Mouse (Mus musculus): Measurements from ENCODE around the gene Otulin.

The Otulin gene

DNA sequence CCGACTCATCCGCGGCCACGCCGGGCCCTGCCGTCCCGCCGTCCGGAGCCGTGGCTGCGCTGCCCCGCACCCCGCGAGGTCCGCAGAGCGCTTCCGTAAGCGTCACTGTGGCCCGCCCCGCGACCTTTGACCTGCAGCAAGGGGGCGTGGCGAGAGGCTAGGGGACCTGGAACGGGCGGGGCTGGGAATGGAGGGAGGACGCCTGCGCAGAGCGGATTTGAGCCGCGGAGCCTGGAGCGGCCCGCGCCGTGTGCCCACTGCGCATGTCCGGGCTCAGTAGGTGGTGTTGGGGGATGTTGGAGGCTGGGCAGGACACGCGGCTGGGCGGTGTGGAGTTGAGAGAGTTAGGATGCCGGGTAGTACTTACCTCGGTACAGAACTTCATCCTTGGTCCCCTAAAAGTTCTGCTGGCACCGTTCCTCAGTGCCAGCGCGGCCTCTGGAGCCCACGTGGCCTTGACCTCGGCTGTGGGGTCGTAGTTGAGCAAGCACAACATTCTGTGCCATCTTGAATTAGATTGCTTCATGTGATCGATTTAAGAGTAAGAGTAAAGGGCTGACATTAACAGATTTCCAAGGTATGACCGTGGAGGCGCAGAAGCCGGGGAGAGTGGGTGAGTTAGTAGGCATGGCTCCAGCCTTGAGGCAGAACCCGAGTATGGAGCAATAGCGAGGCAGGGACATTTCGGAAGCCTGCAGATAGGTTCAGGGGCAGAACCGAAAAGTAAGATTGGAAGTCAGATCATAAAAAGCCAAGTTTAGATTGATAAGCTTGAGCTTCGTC, at the start of gene Otulin:
Gene Otulin, minus strand, starts transcription at position 93 of the 783 bp plus-strand sequence.
- peaks cover 25% of the 10 kb centered on the region for H3K36me3 ChIP-seq (ENCODE audit: insufficient read depth, low read length)
- H3K27me3 ChIP-seq (ENCODE audit: insufficient read depth, low read length), result no peaks in the 10 kb centered on the region
- peak within 1 kb of the TSS; percentile 87 for H3K4me3 ChIP-seq (replicated peaks; ENCODE audit: low read length)
- TF ChIP-seq POU5F1 (IDR thresholded peaks at IDR 0.05; ENCODE audit: borderline replicate concordance, low read length) (no peak), CTCF (conservative IDR thresholded peaks at IDR 0.05; ENCODE audit: low read length) (no peak), NANOG (IDR thresholded peaks at IDR 0.05; ENCODE audit: borderline replicate concordance, low read length) (no peak)
- H3K9me3 ChIP-seq (ENCODE audit: low read length), result no peaks in the 10 kb centered on the region
- H3K4me1 ChIP-seq (replicated peaks; ENCODE audit: low read depth, low read length), result peaks cover 75% of the 10 kb centered on the region

DNA sequence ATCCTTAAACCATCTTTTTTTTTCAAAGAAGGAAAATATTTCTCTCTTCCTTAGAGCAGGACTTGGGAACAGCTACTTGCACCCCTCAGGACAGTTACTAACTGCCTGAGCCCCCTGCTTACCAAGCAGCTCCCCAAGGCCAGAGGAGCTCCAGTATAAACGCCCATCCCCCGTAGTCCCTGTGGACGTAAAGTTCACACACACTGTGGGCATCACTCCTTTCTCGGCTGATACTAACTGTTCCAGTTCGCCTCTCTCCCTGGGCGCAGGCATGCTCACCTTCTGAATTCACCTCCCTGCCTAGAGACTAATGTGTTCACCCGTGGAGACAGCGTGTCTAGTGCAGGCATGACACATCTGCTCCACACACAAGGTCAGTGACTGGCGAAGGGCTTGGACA, 48.0 kb upstream of the Otulin start:
- Histone ChIP-seq H3K4me1 (replicated peaks; ENCODE audit: low read depth, low read length) (peaks cover 8% of the 10 kb centered on the region), H3K27me3 (ENCODE audit: insufficient read depth, low read length) (peaks cover 66% of the 10 kb centered on the region), H3K36me3 (ENCODE audit: insufficient read depth, low read length) (no peaks in the 10 kb centered on the region), H3K9me3 (ENCODE audit: low read length) (no peaks in the 10 kb centered on the region), H3K4me3 (replicated peaks; ENCODE audit: low read length) (no peak overlapping the region)
- TF ChIP-seq POU5F1 (IDR thresholded peaks at IDR 0.05; ENCODE audit: borderline replicate concordance, low read length) (no peak), CTCF (conservative IDR thresholded peaks at IDR 0.05; ENCODE audit: low read length) (no peak), NANOG (IDR thresholded peaks at IDR 0.05; ENCODE audit: borderline replicate concordance, low read length) (no peak)

DNA sequence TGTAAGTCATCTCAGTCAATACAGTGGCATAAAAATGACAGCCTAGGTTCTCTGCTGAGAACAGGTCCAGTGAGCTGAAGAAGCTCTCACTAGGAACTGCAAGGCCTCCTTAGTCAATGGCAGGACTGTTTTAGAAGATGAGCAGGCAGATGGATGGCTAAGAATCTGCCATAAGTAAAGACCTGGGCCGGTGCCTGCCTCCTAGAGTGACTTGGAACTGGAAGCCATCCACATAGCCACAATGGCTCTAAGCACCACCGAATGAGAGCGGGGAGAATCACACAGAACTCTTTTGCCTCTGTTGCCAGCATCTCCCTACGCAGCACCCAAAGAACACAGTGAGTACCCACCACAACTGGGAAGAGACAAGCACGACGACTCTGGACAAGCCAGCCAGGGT, 47.3 kb upstream of the Otulin start:
- Histone ChIP-seq H3K4me1 (replicated peaks; ENCODE audit: low read depth, low read length) (peaks cover 8% of the 10 kb centered on the region), H3K27me3 (ENCODE audit: insufficient read depth, low read length) (peaks cover 59% of the 10 kb centered on the region), H3K4me3 (replicated peaks; ENCODE audit: low read length) (no peak overlapping the region), H3K9me3 (ENCODE audit: low read length) (no peaks in the 10 kb centered on the region), H3K36me3 (ENCODE audit: insufficient read depth, low read length) (no peaks in the 10 kb centered on the region)
- no peak for TF ChIP-seq POU5F1 (IDR thresholded peaks at IDR 0.05; ENCODE audit: borderline replicate concordance, low read length)
- no peak for TF ChIP-seq CTCF (conservative IDR thresholded peaks at IDR 0.05; ENCODE audit: low read length)
- no peak for TF ChIP-seq NANOG (IDR thresholded peaks at IDR 0.05; ENCODE audit: borderline replicate concordance, low read length)

DNA sequence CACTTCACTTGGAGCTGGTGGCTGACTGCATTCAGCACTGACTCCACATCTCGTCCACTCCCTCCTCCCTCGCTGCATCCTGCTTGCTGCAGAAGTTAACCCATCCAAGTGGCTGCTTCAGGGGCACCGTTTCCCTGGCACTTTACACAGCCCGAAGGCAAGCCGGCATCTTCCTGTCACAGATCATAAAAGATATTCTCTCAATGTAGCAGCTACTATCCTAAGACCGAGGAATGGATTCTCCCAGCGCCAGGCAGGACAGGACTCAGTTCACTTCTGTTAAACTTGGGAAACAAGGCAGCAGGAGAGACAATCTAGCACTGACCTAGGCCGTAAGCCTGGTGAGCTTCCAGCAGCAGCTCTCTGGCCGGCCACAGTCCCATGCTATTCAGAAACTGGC, 45.7 kb upstream of the Otulin start:
- H3K4me3 ChIP-seq (replicated peaks; ENCODE audit: low read length), result no peak overlapping the region
- no peak for TF ChIP-seq POU5F1 (IDR thresholded peaks at IDR 0.05; ENCODE audit: borderline replicate concordance, low read length)
- H3K36me3 ChIP-seq (ENCODE audit: insufficient read depth, low read length), result no peaks in the 10 kb centered on the region
- H3K4me1 ChIP-seq (replicated peaks; ENCODE audit: low read depth, low read length), result peaks cover 6% of the 10 kb centered on the region
- no peaks in the 10 kb centered on the region for H3K9me3 ChIP-seq (ENCODE audit: low read length)
- H3K27me3 ChIP-seq (ENCODE audit: insufficient read depth, low read length), result peaks cover 50% of the 10 kb centered on the region

DNA sequence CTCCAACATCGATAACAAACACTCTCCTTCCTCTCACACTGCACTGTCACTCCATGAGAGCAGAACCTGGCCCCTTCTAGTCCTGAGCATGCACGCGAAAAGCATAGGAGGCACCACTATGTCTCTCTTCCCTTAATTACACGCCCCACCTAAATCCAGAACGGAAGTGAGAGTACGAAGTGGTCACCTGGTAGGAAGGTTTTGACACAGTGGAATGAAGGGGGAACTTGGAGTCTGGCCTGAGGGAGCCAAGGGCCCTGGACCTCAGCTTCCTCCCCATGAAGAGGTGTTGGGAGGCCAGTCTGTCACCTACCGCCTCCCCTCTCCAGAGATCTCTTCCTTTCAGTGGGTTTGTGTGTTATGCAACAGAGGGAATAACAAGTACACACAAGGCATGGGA, 44.6 kb upstream of the Otulin start:
- no peaks in the 10 kb centered on the region for H3K4me1 ChIP-seq (replicated peaks; ENCODE audit: low read depth, low read length)
- peaks cover 41% of the 10 kb centered on the region for H3K27me3 ChIP-seq (ENCODE audit: insufficient read depth, low read length)
- TF ChIP-seq CTCF (conservative IDR thresholded peaks at IDR 0.05; ENCODE audit: low read length) (no peak), NANOG (IDR thresholded peaks at IDR 0.05; ENCODE audit: borderline replicate concordance, low read length) (no peak), POU5F1 (IDR thresholded peaks at IDR 0.05; ENCODE audit: borderline replicate concordance, low read length) (no peak)
- no peaks in the 10 kb centered on the region for H3K36me3 ChIP-seq (ENCODE audit: insufficient read depth, low read length)
- H3K4me3 ChIP-seq (replicated peaks; ENCODE audit: low read length), result no peak overlapping the region
- no peaks in the 10 kb centered on the region for H3K9me3 ChIP-seq (ENCODE audit: low read length)

DNA sequence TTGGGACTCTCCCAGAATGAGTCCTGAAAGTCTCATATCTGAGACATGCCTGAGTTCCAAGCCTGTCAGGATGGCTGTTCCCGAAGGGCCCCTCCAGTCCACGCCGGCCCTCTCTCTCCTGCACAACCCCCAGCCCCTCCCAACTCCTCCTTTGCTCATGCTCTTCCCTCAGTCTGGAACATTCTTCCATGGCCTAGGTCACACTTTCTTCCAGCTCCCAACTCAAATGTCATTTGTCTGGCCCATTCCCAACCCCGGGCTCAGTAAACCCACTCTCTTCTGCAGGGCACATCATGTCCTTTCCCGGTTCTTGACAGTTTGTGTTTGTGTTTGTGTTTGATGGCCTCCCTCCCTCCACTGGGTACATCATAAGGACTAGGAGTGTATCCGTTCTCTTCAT, 43.5 kb upstream of the Otulin start:
- Histone ChIP-seq H3K4me1 (replicated peaks; ENCODE audit: low read depth, low read length) (no peaks in the 10 kb centered on the region; the same call in 1 of the 2 replicates), H3K9me3 (ENCODE audit: low read length) (no peaks in the 10 kb centered on the region), H3K36me3 (ENCODE audit: insufficient read depth, low read length) (no peaks in the 10 kb centered on the region), H3K4me3 (replicated peaks; ENCODE audit: low read length) (no peak overlapping the region), H3K27me3 (ENCODE audit: insufficient read depth, low read length) (peaks cover 35% of the 10 kb centered on the region)
- TF ChIP-seq NANOG (IDR thresholded peaks at IDR 0.05; ENCODE audit: borderline replicate concordance, low read length) (no peak), POU5F1 (IDR thresholded peaks at IDR 0.05; ENCODE audit: borderline replicate concordance, low read length) (no peak), CTCF (conservative IDR thresholded peaks at IDR 0.05; ENCODE audit: low read length) (no peak)

DNA sequence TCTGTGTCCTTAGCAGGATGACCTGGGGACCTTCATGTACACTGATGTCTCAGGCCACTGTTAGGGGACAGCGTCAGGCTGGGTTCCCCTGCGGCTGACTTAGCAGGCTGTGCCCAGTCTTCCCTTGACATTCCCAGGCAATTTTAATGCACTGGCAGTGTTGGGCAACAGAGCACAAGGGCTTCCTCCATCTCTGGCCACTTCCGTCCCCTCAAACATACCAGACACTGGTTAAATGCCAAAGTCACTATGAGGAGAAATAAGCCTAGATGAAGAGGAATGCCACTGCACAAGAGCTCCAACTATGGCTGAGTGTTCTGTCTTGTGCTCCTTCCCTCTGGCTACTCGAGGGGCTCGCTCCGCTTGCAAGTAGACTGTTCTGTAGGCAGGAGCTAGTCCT, 42.7 kb upstream of the Otulin start:
- no peaks in the 10 kb centered on the region for H3K36me3 ChIP-seq (ENCODE audit: insufficient read depth, low read length)
- no peaks in the 10 kb centered on the region; the same call in 1 of the 2 replicates for H3K4me1 ChIP-seq (replicated peaks; ENCODE audit: low read depth, low read length)
- TF ChIP-seq NANOG (IDR thresholded peaks at IDR 0.05; ENCODE audit: borderline replicate concordance, low read length), result no peak
- TF ChIP-seq POU5F1 (IDR thresholded peaks at IDR 0.05; ENCODE audit: borderline replicate concordance, low read length), result no peak
- no peak for TF ChIP-seq CTCF (conservative IDR thresholded peaks at IDR 0.05; ENCODE audit: low read length)
- H3K27me3 ChIP-seq (ENCODE audit: insufficient read depth, low read length), result peaks cover 30% of the 10 kb centered on the region
- H3K9me3 ChIP-seq (ENCODE audit: low read length), result no peaks in the 10 kb centered on the region
- H3K4me3 ChIP-seq (replicated peaks; ENCODE audit: low read length), result no peak overlapping the region

DNA sequence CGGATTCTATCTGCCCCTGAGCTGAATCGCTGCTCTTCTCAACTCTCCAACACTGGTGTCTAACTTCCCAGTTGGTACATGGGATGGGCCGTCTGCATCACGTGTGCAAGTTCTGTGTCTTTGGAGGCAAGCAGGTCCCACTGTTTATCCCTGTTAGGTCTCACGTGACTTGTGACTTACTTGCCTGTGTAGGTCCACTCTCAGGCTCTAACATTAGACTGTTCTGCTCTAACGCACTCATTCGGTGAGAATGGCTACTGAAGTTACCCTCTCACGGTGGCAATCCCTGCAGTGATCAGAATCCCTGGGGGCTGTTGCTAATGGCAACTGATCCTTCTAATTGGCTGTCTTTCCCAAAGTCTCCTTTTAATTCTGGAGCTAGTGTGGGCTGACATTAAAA, 41.8 kb upstream of the Otulin start:
- Histone ChIP-seq H3K4me3 (replicated peaks; ENCODE audit: low read length) (no peak overlapping the region), H3K9me3 (ENCODE audit: low read length) (no peaks in the 10 kb centered on the region), H3K36me3 (ENCODE audit: insufficient read depth, low read length) (no peaks in the 10 kb centered on the region), H3K4me1 (replicated peaks; ENCODE audit: low read depth, low read length) (no peaks in the 10 kb centered on the region; the same call in 1 of the 2 replicates), H3K27me3 (ENCODE audit: insufficient read depth, low read length) (peaks cover 29% of the 10 kb centered on the region)
- TF ChIP-seq POU5F1 (IDR thresholded peaks at IDR 0.05; ENCODE audit: borderline replicate concordance, low read length) (no peak), NANOG (IDR thresholded peaks at IDR 0.05; ENCODE audit: borderline replicate concordance, low read length) (no peak), CTCF (conservative IDR thresholded peaks at IDR 0.05; ENCODE audit: low read length) (no peak)

Measured in E14TG2a.4 (cell line).